Mouse (Mus musculus) cerebellum, adult 2 months (tissue): ENCODE data around the gene Fam241a. TPM values are rescaled to one million over a fixed set of nuclear protein-coding genes. Genes with fewer than 3 reads are reported as not detected.

Experiments used
- DNase-seq, 2 experiments: peaks; one replicate each; pipeline ENCODE4 v3.0.0; 2021
- H3K27ac ChIP-seq: fragments of 200-500 bp; 2 replicates; pipeline ENCODE4 v1.5.1; 2012; ENCODE audit warnings: low read length, control low read depth, inconsistent platforms; ENCODE audit not compliant: insufficient read depth
- H3K27me3 ChIP-seq: fragments of 200-500 bp; 2 replicates; pipeline ENCODE4 v1.6.1; 2012; ENCODE audit warnings: inconsistent platforms, mild to moderate bottlenecking, low read length, moderate library complexity; ENCODE audit not compliant: control insufficient read depth, insufficient read depth
- H3K4me1 ChIP-seq: fragments of 200-500 bp; 2 replicates; pipeline ENCODE4 v1.6.1; 2011; ENCODE audit warnings: low read length; ENCODE audit not compliant: control insufficient read depth, insufficient read depth
- H3K4me3 ChIP-seq: fragments of 200-500 bp; replicated peaks from 2 replicates; pipeline ENCODE3; 2011; ENCODE audit warnings: mild to moderate bottlenecking, low read depth, low read length, control low read depth; ENCODE audit not compliant: insufficient read depth
- CTCF ChIP-seq: fragments of 200-500 bp; IDR thresholded peaks from 2 replicates; pipeline ENCODE4 v1.5.1; 2011; ENCODE audit warnings: low read depth, mild to moderate bottlenecking, control low read depth, low read length, moderate library complexity, borderline replicate concordance; ENCODE audit not compliant: insufficient read depth
- POLR2A ChIP-seq: fragments of 200-500 bp; IDR thresholded peaks from 2 replicates; pipeline ENCODE4 v1.6.1; 2011; ENCODE audit warnings: low read length, control low read depth, borderline replicate concordance; ENCODE audit not compliant: insufficient read depth
- WGBS: fragments of 180-500 bp; shearing (Covaris S2); methylation state at CpG from one replicate; pipeline ENCODE4 v1.1.7; 2018; 5-methylcytosine and 5-hydroxymethylcytosine counted together
- polyA plus RNA-seq: library from polyadenylated mRNA; depleted of rRNA; stranded (reverse); fragments of >200 nt; gene quantifications from 2 replicates; pipeline ENCODE4 v1.2.3, GENCODE M21; 2012

The Fam241a gene
- polyA plus RNA-seq, 1 experiment: 1.6 TPM

DNA sequence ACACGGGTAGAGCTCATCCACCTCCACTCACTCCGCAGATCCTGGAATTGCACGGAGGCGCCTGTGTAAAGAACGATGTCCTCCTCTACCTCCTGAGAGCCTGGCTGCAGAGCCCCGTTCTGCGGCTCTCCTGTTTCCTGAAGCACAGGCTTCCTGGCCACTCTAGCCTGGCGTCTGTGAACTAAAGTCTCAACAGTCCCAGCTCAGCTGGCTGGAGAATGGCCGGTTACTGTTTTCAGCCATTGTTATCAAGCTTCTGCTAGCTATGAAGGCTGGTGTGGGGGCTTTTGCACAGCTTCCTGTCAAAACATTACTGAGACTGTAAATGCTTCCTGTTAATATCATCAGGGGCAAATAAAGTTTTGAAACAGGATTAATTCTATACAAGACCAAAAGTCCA is 24.5 kb downstream of the Fam241a start:
- H3K4me3 ChIP-seq: no peak overlapping the region

DNA sequence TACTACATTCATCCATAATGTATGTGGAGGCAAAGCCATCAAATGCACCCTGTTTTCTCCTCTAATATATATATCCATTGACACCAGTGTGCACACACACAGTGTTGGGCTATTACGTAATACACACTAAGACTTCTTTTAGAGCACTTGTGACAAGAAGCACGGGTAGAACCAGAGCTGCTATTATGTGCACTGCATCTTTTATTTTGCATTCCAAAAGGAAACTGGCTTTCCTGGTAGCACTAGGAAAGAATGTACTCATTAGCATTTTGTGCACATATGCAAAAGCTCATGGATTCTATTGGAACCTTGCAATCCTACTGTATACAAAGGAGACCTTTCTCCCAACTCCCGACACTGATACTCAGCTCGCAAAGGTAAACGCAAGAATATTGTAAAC is 27.2 kb downstream of the Fam241a start:
- TF ChIP-seq CTCF (no peak), POLR2A (no peak)
- no peak overlapping the region for H3K4me3 ChIP-seq
- H3K27ac ChIP-seq: no peak overlapping the region
- H3K4me1 ChIP-seq: no peaks in the 10 kb centered on the region
- no peak for DNase-seq
- no peaks in the 10 kb centered on the region for H3K27me3 ChIP-seq
- WGBS: 58% methylated on average over 5 of the region's 5 CpGs

More for the DNA sequence above, 24.5 kb downstream of the Fam241a start:
- no peak for DNase-seq
- Histone ChIP-seq H3K27me3 (no peaks in the 10 kb centered on the region), H3K27ac (no peak overlapping the region), H3K4me1 (no peaks in the 10 kb centered on the region)
- TF ChIP-seq POLR2A (no peak), CTCF (no peak)
- WGBS: 82% methylated on average over 9 of the region's 9 CpGs

DNA sequence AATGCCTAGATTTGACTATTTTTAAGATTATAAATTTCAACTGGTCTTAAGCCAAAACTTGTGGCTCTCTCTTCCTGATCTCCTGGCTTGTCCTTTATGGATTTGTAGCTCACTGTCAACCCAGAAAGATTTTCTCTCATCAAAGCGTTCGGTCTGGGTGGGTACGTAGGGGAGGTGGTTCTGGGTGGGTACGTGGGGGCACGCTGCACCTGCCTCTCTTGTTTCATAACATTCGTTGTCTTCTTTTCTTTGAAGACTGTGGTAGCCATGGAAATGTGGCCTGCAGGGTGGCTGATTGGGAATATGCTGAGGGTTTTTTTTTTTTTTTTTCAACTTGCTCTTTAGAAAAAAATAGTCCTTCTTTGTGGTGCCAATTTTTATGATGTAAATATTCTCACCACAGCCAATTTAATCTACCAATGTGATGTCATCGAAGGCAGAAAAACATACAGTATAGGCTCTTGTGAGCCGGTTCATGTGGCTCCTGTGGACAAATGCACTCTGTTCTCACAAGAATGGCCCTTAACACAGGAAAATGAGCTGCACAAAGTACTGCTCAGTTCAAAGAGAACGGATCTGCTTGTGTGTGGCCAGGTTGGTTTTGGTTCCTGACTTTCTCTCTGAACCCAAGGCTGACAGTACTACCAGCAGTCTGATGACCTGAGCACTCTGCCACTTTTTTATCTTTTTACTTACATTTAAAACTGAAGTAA is 27.9 kb downstream of the Fam241a start:
- TF ChIP-seq POLR2A (no peak), CTCF (no peak)
- H3K27me3 ChIP-seq: no peaks in the 10 kb centered on the region
- no peak overlapping the region for H3K27ac ChIP-seq
- H3K4me1 ChIP-seq: no peaks in the 10 kb centered on the region
- H3K4me3 ChIP-seq: no peak overlapping the region
- 52% methylated on average over 9 of the region's 9 CpGs for WGBS
- DNase-seq: no peak

DNA sequence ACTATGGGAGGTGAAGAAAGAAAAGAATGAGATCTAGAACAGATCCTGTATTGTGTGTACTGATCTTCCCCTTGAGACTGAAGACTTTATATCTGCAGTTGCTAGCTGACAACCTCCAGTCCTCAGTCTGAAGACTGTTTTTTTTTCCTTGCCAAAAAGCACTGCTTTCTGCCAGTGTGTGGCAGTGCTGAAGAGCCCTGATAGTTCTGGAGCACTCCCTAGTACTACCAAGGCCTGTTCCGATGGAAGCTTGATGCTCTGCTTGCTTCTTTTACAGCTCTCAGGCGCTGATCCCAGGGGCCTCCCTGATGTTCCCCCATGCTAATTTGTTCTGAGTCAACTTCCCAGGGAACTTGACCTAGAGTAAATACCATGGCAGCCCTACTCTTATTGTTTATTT is 31.9 kb downstream of the Fam241a start:
- 33% methylated on average over 2 of the region's 2 CpGs for WGBS
- no peak overlapping the region for H3K4me3 ChIP-seq
- H3K27ac ChIP-seq: no peak overlapping the region
- H3K27me3 ChIP-seq: no peaks in the 10 kb centered on the region
- no peak for DNase-seq
- H3K4me1 ChIP-seq: no peaks in the 10 kb centered on the region
- TF ChIP-seq POLR2A (no peak), CTCF (no peak)

DNA sequence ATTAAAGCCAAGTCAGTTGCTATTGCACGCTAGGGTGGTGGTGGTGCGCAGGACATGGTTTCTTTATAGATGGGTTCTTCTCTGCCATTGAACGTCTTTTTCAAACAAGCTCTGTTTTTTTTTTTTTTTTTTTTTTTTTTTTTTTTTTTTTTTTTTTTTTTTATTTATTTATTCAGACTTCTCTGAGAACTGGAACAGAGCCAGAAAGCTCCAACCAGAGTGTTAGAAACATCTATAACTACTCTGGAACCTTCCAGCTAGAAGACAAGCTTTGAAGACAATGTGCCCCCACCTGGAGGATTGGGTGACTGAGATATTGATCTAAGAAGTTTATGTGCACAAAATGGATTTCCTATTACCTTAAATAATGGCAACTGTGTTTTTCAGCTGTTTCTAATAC is 32.6 kb downstream of the Fam241a start:
- no peaks in the 10 kb centered on the region for H3K4me1 ChIP-seq
- H3K4me3 ChIP-seq: no peak overlapping the region
- DNase-seq: no peak
- no peak overlapping the region for H3K27ac ChIP-seq
- 51% methylated on average over 3 of the region's 3 CpGs for WGBS
- no peaks in the 10 kb centered on the region for H3K27me3 ChIP-seq
- TF ChIP-seq POLR2A (no peak), CTCF (no peak)

DNA sequence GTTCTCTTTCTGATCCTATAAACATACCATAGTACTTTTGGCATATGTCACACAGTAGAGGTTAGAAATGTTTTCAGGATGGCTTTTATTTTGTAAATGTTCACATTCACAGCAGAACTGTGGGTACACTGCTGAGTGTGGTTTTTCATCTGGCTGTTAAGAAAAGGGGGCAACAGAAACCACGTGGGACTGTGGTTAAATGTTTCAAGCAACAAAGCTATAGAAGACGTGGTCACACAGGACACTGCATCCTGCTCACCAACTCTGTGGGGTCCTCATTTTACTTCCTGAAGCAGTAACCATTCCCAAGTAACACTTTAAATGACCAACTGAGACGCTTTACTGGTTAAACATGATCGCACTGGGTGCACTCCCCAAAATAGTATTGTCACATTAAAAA is 33.6 kb downstream of the Fam241a start:
- no peak overlapping the region for H3K4me3 ChIP-seq
- no peak for TF ChIP-seq CTCF
- no peak for TF ChIP-seq POLR2A
- WGBS: 67% methylated on average over 4 of the region's 4 CpGs
- H3K4me1 ChIP-seq: no peaks in the 10 kb centered on the region
- DNase-seq: no peak
- H3K27me3 ChIP-seq: no peaks in the 10 kb centered on the region; the same call in 1 of the 2 replicates
- H3K27ac ChIP-seq: no peak overlapping the region

DNA sequence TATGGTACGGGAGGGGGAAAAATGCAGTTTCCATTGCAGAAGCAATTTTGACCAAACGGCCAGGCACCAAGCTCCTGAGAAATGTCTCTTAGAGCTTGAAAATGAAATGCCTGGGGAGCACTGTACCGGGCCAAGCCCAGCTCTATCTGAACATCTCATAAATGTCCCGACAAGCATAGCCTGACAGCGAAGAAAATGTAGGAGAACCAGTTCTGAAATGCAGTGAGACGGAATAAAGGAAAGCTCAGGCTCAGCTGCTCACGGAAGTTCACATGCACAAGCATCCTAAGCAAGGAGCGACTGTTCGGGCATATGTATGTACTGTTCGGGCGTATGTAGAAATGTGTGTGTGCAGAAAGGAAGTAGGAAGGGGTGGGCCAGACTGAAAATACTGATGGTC is 34.8 kb downstream of the Fam241a start:
- TF ChIP-seq POLR2A (no peak), CTCF (no peak)
- Histone ChIP-seq H3K4me3 (no peak overlapping the region), H3K27ac (no peak overlapping the region), H3K4me1 (no peaks in the 10 kb centered on the region), H3K27me3 (no peaks in the 10 kb centered on the region; the same call in 1 of the 2 replicates)
- no peak for DNase-seq
- WGBS: 85% methylated on average over 11 of the region's 11 CpGs

DNA sequence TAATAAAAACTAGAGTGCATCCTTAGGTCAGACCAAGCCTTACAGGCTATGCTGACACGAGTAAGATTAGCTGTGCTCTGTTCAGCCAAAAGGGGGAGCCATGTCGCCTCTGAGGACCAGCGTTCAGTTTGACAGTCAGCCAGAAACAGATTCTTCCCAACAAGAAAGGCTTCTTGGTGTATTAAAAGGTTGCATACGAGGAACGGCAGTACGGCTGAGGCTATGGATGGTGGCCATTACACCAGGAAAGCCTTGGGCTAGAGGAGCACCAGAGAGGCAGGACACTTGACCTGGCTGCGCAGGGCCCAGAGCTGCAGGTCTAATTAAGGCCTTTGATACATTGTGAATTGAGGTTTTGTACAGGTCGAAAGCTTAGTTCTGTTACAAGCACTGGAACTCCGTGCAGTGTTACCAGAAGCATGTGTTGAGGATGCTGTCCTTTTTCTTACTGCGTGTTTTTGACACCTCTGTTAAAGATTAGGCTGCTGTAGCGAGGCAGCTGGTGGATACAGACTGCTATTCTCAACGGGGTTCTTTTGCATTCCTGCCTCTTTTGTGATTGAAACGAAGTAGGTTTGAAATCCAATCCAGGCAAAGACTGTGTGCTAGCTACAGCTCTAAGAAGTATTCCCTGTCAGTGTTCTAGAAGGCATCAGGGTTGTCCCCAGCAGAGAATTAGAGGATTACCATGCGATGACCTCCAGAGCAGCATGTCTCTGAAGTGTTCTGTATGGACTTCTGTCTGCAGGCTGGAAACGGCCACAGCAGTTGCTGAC is 42.5 kb downstream of the Fam241a start:
- DNase-seq: peak; percentile 69 to 70
- H3K4me1 ChIP-seq: no peaks in the 10 kb centered on the region
- WGBS: 29% methylated on average over 15 of the region's 15 CpGs
- H3K27me3 ChIP-seq: no peaks in the 10 kb centered on the region; the same call in 1 of the 2 replicates
- TF ChIP-seq CTCF (peak; percentile 72), POLR2A (no peak)
- H3K4me3 ChIP-seq: no peak overlapping the region
- no peak overlapping the region for H3K27ac ChIP-seq
